Mouse (Mus musculus): ENCODE measurements around the gene Slc43a2. TPM values are rescaled to one million over a fixed set of nuclear protein-coding genes. Genes with fewer than 3 reads are reported as not detected.

The Slc43a2 gene
- total RNA-seq, 4 experiments from 2014 or later = 22.5 to 29.8 (median 23.2) TPM

DNA sequence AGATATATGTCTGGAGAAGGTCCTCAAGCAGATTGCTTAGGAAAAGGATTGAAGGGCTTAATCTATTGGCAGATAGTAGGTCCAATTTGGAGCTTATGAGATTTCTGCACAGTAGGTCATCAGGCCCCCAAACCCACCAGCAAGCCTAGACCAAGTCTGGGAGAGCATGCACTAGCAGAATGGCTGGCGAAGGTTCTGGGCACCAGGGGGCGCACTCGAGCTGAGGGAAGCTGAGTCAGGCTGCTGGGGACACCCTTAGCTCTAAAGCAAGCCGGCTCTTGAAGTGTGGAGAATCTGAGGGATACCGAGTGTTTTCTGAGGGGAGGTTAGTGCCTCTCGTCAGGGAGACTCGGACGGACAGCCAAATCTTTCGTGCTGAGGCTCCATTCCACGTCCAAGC, 1.2 kb upstream of the Slc43a2 start:
- peak; percentile 86 for DNase-seq

DNA sequence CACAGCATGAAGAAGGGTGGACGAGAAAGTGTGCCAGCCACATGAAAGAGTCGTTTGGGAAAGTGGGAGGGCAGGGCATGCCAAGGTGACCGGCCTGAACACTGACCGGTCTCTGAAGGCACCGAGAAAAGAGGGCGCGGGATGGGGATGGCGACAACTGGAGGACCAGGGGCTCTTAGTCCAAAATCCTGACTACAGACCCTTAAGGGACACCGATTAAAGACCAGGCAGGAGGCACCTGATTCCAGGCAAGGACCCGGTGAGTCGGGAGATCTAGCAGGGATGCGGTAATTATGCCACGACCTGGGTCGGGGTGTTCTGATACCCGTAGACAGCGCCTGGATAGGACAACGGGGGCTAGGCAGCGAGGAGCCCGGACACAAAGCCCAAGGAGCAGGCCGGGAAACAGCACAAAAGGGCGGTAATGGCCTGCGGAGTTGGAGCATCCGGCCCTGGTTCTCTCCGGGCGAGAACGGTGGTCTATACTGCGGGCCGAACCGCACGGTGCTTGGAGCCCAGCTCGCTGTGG, 585 bp upstream of the Slc43a2 start:
- DNase-seq = peak; percentile 39

DNA sequence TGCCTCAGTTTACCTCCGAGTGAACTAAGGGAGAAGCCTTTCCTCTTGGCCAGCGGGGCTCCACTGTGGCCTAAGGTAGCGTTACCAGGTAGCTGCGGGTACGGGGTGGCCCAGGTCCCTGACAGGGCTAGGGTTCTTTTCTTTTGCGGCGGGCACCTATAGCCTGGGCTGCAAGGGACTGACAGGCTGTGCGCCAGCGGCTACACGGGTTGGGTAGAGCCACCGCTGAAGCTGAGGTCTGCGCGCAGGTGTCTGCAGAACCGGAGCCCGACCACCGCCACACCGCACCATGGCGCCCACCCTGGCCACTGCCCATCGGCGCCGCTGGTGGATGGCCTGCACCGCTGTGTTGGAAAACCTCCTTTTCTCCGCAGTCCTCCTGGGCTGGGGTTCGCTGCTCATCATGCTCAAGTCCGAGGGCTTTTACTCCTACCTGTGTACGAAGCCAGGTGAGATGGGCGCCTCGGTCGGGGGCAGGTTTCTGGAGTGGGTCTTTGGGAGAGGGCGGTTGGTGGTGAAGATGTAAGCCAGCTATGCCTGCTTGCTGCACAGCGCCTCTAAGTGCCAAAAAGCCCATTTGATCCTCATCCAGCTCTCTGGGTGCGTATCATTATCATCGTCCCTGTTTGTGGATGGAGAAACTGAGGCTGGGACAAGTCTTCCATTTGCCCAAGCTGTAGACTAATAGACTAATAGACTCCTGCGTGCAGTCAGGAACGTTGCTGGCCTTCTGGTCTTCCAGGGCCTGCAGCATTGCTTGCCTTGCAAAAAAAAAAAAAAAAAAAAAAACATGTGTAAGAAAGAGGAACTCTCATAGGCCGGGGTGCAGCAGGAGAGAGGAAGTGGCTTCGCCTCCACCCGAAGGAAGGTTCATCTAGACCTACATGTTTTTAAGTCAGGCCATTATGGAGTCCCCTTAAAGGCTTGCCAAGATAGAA, 1.1 kb downstream of the Slc43a2 start:
- DNase-seq = no peak

- no peak for DNase-seq
Observed at GRCm38 (mm10) chr11:75533314-75534015, 2.0 kb downstream of the Slc43a2 start.

- no peak for DNase-seq
Observed at GRCm38 (mm10) chr11:75534286-75535033, 3.0 kb downstream of the Slc43a2 start.

DNA sequence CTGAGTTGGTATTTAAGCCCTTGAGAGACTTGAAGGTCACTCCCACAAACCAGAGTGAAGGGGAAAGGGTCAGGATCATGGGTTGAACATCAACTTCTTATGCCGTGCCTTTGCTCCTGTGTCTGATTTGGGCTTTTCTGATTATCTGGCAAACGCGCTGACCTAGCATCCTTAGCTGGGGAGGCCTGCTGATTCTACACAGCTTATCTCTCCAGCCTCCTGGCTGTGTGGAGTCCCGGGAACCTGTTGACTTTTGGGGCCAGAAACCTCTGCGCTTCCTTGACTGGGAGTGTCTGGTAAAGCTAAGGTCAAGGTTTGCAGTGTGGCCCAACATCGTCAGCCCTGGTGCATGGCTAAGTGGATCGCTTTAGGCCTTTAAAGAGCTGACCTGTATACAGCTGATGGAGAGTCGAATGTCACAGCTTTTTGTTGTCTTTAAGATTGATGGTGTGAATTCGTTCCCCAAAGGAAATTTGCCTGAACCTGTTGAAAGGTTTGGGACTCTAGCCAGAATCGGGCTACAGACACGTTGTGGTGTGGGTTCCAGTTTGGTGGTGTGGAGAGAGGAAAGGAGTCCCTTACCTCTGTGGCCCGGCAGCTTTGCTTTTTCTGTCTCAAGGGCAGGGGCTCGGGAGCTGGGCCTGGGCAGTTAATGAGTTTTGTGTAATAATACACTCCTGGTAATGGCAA, 3.8 kb downstream of the Slc43a2 start:
- DNase-seq = no peak

GRCm38 (mm10) chr11:75536255-75537024, 4.9 kb downstream of the Slc43a2 start:
- no peak for DNase-seq

DNA sequence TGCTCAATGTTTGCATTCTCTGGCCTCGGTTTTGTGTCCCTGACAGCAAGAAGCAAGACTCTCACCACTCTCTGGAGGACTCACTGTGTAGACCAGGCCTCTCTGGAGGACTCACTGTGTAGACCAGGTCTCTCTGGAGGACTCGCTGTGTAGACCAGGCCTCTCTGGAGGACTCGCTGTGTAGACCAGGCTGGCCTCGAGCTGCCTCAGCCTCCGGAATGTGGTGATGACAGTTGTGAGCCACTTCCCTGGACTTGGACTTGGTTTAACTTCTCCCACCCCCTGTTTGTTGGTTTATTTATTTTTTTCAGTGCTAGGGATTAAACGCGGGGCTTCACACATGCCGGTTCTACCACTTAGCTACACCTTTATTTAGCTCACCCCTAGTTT, 5.5 kb downstream of the Slc43a2 start:
- no peak for DNase-seq

DNA sequence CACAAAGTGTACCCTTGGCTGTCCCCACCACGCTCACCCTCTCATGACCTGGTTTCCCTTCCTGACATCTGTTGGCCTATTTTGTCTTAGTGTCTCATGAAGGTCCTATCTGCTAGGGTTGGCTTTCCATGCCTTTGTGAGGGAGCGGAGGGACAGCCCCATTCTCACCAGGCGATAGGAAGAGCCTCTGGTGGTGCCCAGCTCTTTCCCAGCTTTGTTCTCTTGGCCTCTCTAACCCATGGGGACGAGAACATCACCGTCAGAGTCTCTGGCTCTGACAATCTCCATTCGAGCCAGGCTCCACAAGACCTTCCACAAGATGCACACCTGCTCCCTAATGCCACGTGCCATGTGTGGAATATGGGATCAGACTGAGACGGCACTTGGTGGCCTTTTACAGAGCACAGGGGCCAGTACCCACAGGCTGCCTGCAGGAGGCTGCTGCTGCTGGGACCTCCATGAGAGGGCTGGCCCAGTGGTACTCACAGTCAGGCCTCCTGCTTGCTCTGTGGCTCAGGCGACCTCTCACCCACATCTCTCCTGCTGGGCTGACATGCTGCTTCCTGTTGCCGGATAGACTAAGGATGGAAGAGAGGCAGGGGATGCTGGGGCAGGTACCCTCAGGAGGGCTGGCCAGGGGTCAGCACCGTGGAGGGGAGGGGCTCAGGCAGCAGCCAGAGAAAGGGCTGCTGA, 6.1 kb downstream of the Slc43a2 start:
- DNase-seq = no peak

GRCm38 (mm10) chr11:75538184-75538969, 6.9 kb downstream of the Slc43a2 start:
- no peak for DNase-seq

GRCm38 (mm10) chr11:75538970-75539299, 7.4 kb downstream of the Slc43a2 start:
- no peak for DNase-seq

DNA sequence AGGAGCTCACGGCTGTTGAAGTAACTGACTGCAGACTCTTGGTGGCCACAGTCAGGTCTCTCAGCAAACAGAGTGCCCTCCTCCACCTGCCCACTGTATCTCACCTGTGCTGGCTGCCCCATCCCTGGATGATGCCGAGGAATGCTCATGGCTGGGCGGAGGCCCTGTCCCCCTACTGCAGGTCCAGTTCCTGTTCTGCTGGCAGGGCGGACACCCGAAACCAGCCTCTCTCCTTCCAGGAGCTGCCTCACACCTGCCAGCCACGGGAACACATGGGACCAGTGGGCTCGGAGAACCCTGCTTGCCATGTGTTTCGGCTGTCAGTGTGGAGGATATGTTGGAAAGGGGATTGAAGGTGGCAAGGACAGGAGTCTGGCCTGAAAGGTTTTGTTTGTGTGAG, 8.7 kb downstream of the Slc43a2 start:
- DNase-seq = no peak

DNA sequence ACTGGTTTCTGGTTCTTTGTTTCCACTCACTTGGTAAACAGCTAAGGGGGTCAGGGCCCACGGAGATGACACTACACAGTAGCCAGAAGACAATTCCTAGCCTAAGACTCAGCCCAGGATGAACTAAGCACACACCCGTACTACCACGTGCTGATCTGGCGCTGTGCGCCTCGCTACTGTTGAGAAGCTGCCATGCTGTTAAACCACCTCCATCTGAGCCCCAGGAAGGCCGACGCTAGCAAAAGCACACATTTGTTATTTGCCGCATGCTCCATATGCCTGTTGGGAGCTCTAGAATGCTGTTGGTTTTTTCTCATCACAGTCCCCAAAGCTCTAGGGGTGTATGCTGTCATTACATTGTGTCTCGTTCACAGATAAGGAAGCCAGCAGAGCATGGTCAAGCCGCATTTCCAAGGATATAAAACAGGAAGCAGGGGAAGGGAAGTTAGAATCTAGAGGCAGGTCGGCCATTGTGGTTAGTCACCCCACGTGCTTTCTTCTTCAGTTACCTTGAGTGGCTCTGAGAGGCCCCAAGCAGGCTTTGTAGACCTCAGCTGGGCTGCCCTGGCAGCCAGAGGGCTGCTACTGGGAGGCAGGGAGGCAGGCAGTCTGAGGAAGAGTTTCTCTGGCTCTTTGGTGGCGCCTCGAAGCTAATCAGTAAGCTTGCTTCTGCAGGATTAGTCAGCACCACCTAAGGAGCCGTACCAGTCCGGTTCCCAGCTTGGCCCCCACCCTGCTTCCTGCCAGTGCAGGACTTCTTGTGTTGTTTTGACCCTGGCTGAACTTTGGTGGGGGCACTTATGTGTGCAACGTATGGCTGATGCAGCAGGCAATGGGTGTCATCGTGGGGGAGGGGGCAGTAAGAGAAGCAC, 9.5 kb downstream of the Slc43a2 start:
- no peak for DNase-seq

DNA sequence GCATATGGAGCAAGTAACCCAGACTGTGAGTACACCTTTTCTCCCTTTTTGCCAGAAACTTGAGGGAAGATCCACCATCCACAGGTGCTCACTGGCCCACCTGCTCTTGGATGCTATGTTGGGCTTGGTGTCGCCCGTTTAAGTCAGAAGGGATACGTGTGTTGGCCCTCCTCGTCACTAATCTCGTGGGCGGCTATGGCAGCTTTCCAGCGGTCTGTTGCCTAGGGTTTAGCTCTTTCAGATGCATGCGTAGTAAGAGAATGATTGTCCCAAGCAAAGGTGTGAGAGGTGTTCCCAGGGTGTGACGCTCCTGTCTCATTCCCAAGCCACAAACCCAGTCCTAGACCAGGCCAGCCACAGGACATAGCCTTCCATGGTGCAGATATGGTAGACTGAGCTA, 13.2 kb downstream of the Slc43a2 start:
- no peak for DNase-seq

GRCm38 (mm10) chr11:75546057-75546456, 14.6 kb downstream of the Slc43a2 start:
- DNase-seq = no peak

DNA sequence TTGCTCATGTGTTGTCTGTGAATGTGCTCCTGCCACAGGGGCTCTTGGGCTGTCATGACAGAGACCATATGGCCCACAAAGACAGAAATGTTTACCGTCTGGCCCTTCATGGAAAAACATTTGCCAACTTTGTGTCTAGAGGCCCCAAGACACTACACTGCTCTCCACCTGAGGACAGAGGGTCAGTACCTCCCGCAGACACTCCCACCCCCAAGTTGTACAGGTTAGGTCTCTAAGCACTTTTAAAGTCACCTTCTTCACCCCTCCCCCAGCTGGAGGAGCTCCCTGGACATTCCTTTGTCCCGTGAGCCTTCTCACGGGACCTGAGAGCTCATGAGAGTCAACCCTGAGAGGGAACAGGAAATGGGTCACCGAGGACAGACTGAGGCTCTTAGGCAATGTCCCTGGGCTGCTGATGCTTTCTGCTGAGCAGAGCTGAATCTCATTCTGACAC, 18.2 kb downstream of the Slc43a2 start:
- no peak for DNase-seq

DNA sequence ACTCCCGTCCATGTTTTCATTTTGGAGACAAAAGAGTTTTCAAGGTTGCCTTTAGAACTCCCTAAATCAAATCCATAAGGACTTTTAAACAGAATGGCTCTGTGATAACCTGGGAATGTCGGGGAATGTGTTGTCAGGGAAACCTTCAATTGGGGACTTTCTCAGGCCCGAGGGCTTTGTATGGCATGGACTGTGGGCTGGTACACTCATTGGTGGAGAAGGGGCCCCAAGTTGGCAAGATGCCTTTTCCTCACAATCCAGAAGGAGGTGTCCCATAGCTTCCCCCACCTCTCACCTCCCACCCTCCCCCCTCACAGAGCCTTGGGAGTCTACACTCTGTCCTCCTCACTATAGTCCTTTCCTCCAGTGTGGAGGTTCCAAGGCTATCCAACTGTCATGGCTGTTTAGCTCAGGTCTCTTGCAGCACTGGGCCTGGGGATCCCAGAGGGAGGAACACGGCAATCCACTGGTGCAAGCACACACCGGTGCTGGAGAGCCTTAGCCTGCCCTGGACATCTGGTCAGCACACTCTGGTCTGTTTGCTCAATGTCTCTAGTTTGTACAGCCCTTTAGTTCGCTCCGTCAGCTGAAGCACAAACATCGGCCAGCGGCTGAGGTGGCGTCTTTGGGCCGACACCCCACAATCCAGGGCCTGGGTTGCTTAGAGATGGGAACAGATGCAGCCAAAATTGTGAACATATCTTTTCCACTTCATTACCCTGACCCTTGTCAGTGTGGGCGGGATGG, 18.9 kb downstream of the Slc43a2 start:
- no peak for DNase-seq

GRCm38 (mm10) chr11:75551321-75551720, 19.8 kb downstream of the Slc43a2 start:
- DNase-seq = no peak

Measured in adrenal gland, adult 8-10 months (tissue).